Mouse (Mus musculus) MEL (cell line): ENCODE measurements at regions not wholly inside any gene's neighbourhood (a gene's known extent, or its start where the extent isn't known, plus 50 kb on each side); places are given as distances from the start of the nearest gene placed in this dataset.

Experiments used
- DNase-seq: peaks from one replicate; pipeline ENCODE4 v3.0.0; 2011; ENCODE audit warnings: low read depth, low spot score
- H3K27ac ChIP-seq: 2 replicates; pipeline ENCODE4 v1.5.1; 2012; ENCODE audit warnings: low read depth, mild to moderate bottlenecking, control low read depth, low read length, moderate library complexity; ENCODE audit not compliant: control insufficient read depth
- H3K27me3 ChIP-seq, 2 experiments: fragments of 150-350 bp in 1 of 2; sonication (generic) in 1 of 2; 2 replicates each; pipeline ENCODE4 v1.6.1; 2012; ENCODE audit warnings: low read length in 2 of 2, mild to moderate bottlenecking in 2 of 2, improper control_type of control experiment in 1 of 2, moderate library complexity in 1 of 2; ENCODE audit not compliant: insufficient read depth in 2 of 2, control insufficient read depth in 1 of 2
- H3K36me3 ChIP-seq, 2 experiments: 2 replicates each; pipeline ENCODE4 v1.6.1; 2012 to 2014; ENCODE audit warnings: low read length in 2 of 2, improper control_type of control experiment in 1 of 2, inconsistent platforms in 1 of 2, mild to moderate bottlenecking in 1 of 2; ENCODE audit not compliant: insufficient read depth in 2 of 2, control insufficient read depth in 1 of 2
- H3K4me1 ChIP-seq, 2 experiments: fragments of 150-350 bp in 1 of 2; sonication (generic) in 1 of 2; 2 replicates each; pipeline ENCODE4 v1.6.1; 2012; ENCODE audit warnings: low read length in 2 of 2, improper control_type of control experiment in 1 of 2, mild to moderate bottlenecking in 1 of 2; ENCODE audit not compliant: insufficient read depth in 2 of 2, control insufficient read depth in 1 of 2
- H3K4me3 ChIP-seq, 2 experiments: fragments of 150-350 bp in 1 of 2; sonication (generic) in 1 of 2; 2 replicates each; pipeline ENCODE4 v1.5.1; 2012; ENCODE audit warnings: low read depth in 2 of 2, low read length in 2 of 2, mild to moderate bottlenecking in 2 of 2, moderate library complexity in 2 of 2, control low read depth in 1 of 2, improper control_type of control experiment in 1 of 2; ENCODE audit not compliant: control insufficient read depth in 1 of 2, insufficient read depth in 1 of 2
- H3K79me2 ChIP-seq: 2 replicates; pipeline ENCODE4 v1.6.1; 2012; ENCODE audit warnings: mild to moderate bottlenecking, low read length, moderate library complexity; ENCODE audit not compliant: control insufficient read depth, poor library complexity, insufficient read depth
- H3K9ac ChIP-seq: 2 replicates; pipeline ENCODE4 v1.6.1; 2012; ENCODE audit warnings: low read depth, mild to moderate bottlenecking, control low read depth, low read length, moderate library complexity; ENCODE audit not compliant: control insufficient read depth, poor library complexity, severe bottlenecking
- H3K9me3 ChIP-seq: fragments of 150-350 bp; sonication (generic); replicated peaks from 2 replicates; pipeline ENCODE4 v1.6.1; 2012; ENCODE audit warnings: mild to moderate bottlenecking, low read length, improper control_type of control experiment, moderate library complexity; ENCODE audit not compliant: insufficient read depth
- E2F4 ChIP-seq: IDR thresholded peaks from 2 replicates; pipeline ENCODE4 v1.6.1; 2011; ENCODE audit warnings: low read depth, low read length, improper control_type of control experiment, borderline replicate concordance
- ELF1 ChIP-seq: IDR thresholded peaks from 2 replicates; pipeline ENCODE4 v1.6.1; 2014; ENCODE audit warnings: low read depth, mild to moderate bottlenecking, inconsistent platforms, low read length, improper control_type of control experiment, moderate library complexity
- GATA1 ChIP-seq: IDR thresholded peaks from 2 replicates; pipeline ENCODE4 v1.6.1; 2011; ENCODE audit warnings: low read depth, low read length, improper control_type of control experiment
- HCFC1 ChIP-seq: IDR thresholded peaks from 2 replicates; pipeline ENCODE4 v1.6.1; 2012; ENCODE audit warnings: low read depth, mild to moderate bottlenecking, inconsistent platforms, low read length, improper control_type of control experiment, moderate library complexity
- JUND ChIP-seq: IDR thresholded peaks from 2 replicates; pipeline ENCODE4 v1.6.1; 2011; ENCODE audit warnings: low read depth, mild to moderate bottlenecking, improper control_type of control experiment, low read length
- KAT2A ChIP-seq: conservative IDR thresholded peaks from 2 replicates; pipeline ENCODE4 v1.6.1; 2012; ENCODE audit warnings: low read depth, low read length, improper control_type of control experiment, inconsistent platforms
- MAX ChIP-seq: IDR thresholded peaks from 2 replicates; pipeline ENCODE4 v1.6.1; 2011; ENCODE audit warnings: low read length, improper control_type of control experiment
- MEF2A ChIP-seq: IDR thresholded peaks from 2 replicates; pipeline ENCODE4 v1.6.1; 2014; ENCODE audit warnings: low read depth, mild to moderate bottlenecking, inconsistent platforms, low read length, improper control_type of control experiment; ENCODE audit not compliant: poor library complexity, insufficient replicate concordance, severe bottlenecking; ENCODE audit errors: extremely low read depth
- MXI1 ChIP-seq: IDR thresholded peaks from 2 replicates; pipeline ENCODE4 v1.6.1; 2011; ENCODE audit warnings: mild to moderate bottlenecking, low read depth, low read length, improper control_type of control experiment
- MYB ChIP-seq: IDR thresholded peaks from 2 replicates; pipeline ENCODE4 v1.6.1; 2011; ENCODE audit warnings: mild to moderate bottlenecking, low read depth, low read length, improper control_type of control experiment
- NRF1 ChIP-seq: IDR thresholded peaks from 2 replicates; pipeline ENCODE4 v1.6.1; 2014; ENCODE audit warnings: low read depth, mild to moderate bottlenecking, inconsistent platforms, low read length, improper control_type of control experiment, moderate library complexity; ENCODE audit not compliant: poor library complexity, insufficient read depth, severe bottlenecking
- POLR2AphosphoS5 ChIP-seq: IDR thresholded peaks from 2 replicates; pipeline ENCODE4 v1.6.1; 2012; ENCODE audit warnings: low read depth, borderline replicate concordance, mild to moderate bottlenecking, inconsistent platforms, low read length, moderate library complexity, mixed read lengths
- RCOR1 ChIP-seq: IDR thresholded peaks from 2 replicates; pipeline ENCODE4 v1.6.1; 2012; ENCODE audit warnings: low read depth, mild to moderate bottlenecking, inconsistent platforms, low read length, improper control_type of control experiment
- SIN3A ChIP-seq: IDR thresholded peaks from 2 replicates; pipeline ENCODE4 v1.6.1; 2012; ENCODE audit warnings: low read length, improper control_type of control experiment, inconsistent platforms
- TAL1 ChIP-seq: IDR thresholded peaks from 2 replicates; pipeline ENCODE4 v1.6.1; 2012; ENCODE audit warnings: mild to moderate bottlenecking, inconsistent platforms, low read length, moderate library complexity, mixed read lengths
- TBP ChIP-seq: IDR thresholded peaks from 2 replicates; pipeline ENCODE4 v1.8.0; 2011; ENCODE audit warnings: low read depth, low read length, improper control_type of control experiment
- TCF12 ChIP-seq: IDR thresholded peaks from 2 replicates; pipeline ENCODE4 v1.6.1; 2014; ENCODE audit warnings: low read depth, mild to moderate bottlenecking, inconsistent platforms, low read length, improper control_type of control experiment, moderate library complexity
- UBTF ChIP-seq: IDR thresholded peaks from 2 replicates; pipeline ENCODE4 v1.6.1; 2012; ENCODE audit warnings: low read depth, mild to moderate bottlenecking, inconsistent platforms, low read length, improper control_type of control experiment, moderate library complexity, borderline replicate concordance; ENCODE audit not compliant: insufficient read depth
- USF1 ChIP-seq: IDR thresholded peaks from 2 replicates; pipeline ENCODE4 v1.6.1; 2014; ENCODE audit warnings: low read depth, mild to moderate bottlenecking, inconsistent platforms, low read length, improper control_type of control experiment, moderate library complexity
- ZC3H11A ChIP-seq: IDR thresholded peaks from 2 replicates; pipeline ENCODE4 v1.6.1; 2012; ENCODE audit warnings: low read depth, mild to moderate bottlenecking, inconsistent platforms, low read length, improper control_type of control experiment
- ZKSCAN1 ChIP-seq: IDR thresholded peaks from 2 replicates; pipeline ENCODE4 v1.6.1; 2012; ENCODE audit warnings: low read depth, mild to moderate bottlenecking, inconsistent platforms, low read length, improper control_type of control experiment, moderate library complexity

- Histone ChIP-seq H3K9me3 (no peaks in the 10 kb centered on the region), H3K4me3 (no peak overlapping the region), H3K36me3 (no peaks in the 10 kb centered on the region), H3K27ac (peak overlapping the region; percentile 84), H3K79me2 (no peaks in the 10 kb centered on the region), H3K27me3 (no peaks in the 10 kb centered on the region), H3K9ac (peak overlapping the region; percentile 55; the same call in 1 of the 2 replicates), H3K4me1 (no peaks in the 10 kb centered on the region)
- peak; percentile 52 for DNase-seq
- TF ChIP-seq RCOR1 (no peak), TBP (no peak), MAX (peak; percentile 15; the same call in 1 of the 2 replicates), USF1 (peak; percentile 56), JUND (no peak), KAT2A (no peak), GATA1 (no peak)
These were observed 103.2 kb upstream of the Unc5b start for GRCm38 (mm10) chr10:60934297-60935286.

GRCm38 (mm10) chr10:60933891-60934290 is 102.5 kb upstream of the Unc5b start:
- Histone ChIP-seq H3K9me3 (no peaks in the 10 kb centered on the region), H3K27me3 (no peaks in the 10 kb centered on the region), H3K4me3 (no peak overlapping the region), H3K79me2 (no peaks in the 10 kb centered on the region), H3K9ac (peak overlapping the region; percentile 55), H3K4me1 (no peaks in the 10 kb centered on the region), H3K27ac (peak overlapping the region; percentile 84), H3K36me3 (no peaks in the 10 kb centered on the region)
- DNase-seq: no peak
- TF ChIP-seq POLR2AphosphoS5 (no peak), RCOR1 (no peak), TBP (no peak), SIN3A (no peak)

- TF ChIP-seq MXI1: no peak
- no peak for TF ChIP-seq ELF1
- TF ChIP-seq NRF1: no peak
- no peak for TF ChIP-seq TCF12
- TF ChIP-seq MEF2A: no peak
- TF ChIP-seq SIN3A: no peak
- TF ChIP-seq RCOR1: no peak
- no peak for TF ChIP-seq TAL1
- TF ChIP-seq POLR2AphosphoS5: no peak
- TF ChIP-seq E2F4: no peak
- TF ChIP-seq HCFC1: no peak
- no peak for TF ChIP-seq TBP
- TF ChIP-seq USF1: no peak
- no peak for TF ChIP-seq ZC3H11A
- no peak for TF ChIP-seq MYB
- TF ChIP-seq UBTF: no peak
- no peak for TF ChIP-seq ZKSCAN1
- no peaks in the 10 kb centered on the region for H3K27me3 ChIP-seq
- peak overlapping the region; percentile 79 for H3K27ac ChIP-seq
- no peaks in the 10 kb centered on the region for H3K79me2 ChIP-seq
- no peaks in the 10 kb centered on the region for H3K36me3 ChIP-seq
- H3K4me3 ChIP-seq: peak overlapping the region; percentile 12 to 30; a peak in 2 of 4 replicates
- DNase-seq: peak; percentile 18
- no peaks in the 10 kb centered on the region for H3K9me3 ChIP-seq
- H3K9ac ChIP-seq: peak overlapping the region; percentile 44
- H3K4me1 ChIP-seq: no peaks in the 10 kb centered on the region
These were observed 101.5 kb upstream of the Unc5b start for GRCm38 (mm10) chr10:60932855-60933254.
